Mouse (Mus musculus): Measurements from ENCODE around the gene Hsbp1.
"Not testable (repeated sequence)": the region's sequence is repeated elsewhere in the genome, so short reads cannot be mapped to it uniquely, and the experiment has no call there.

The Hsbp1 gene

DNA sequence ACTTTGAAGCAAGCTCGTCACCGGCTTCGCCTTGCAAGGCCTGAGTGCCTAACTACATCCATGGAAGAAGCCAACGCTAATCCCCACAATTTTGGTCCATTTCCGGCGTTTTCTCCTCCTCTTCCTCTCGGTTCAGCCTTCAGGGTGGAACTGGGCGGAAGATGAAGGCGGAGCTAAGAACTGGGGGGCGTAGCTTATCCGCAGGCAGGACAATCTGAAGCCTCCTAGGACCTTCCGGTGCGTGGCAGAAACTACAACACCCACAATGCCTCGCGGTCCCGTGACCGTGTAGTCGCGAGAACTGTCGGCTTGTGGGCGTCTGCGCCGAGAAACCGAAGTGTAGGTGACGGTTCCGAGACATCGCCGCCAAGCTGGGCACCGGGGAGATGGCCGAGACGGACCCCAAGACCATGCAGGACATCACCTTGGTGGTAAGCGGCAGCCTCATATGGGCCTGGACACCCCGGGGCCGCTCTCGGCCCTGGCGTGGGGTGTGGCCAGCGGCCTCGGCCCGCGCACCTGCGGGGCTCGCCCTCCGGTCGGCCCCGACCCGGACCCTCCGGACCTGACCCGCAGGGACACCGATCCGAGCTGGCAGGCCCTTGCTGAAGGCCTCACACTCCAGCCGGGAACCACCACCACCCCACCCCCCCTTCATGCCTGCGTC, at the start of gene Hsbp1:
Hsbp1 (plus strand) TSS at position 299 of the 667 bp plus-strand sequence.
- DNase-seq (ENCODE audit: low spot score in 2 of 2) = peak; percentile 90 to 97

DNA sequence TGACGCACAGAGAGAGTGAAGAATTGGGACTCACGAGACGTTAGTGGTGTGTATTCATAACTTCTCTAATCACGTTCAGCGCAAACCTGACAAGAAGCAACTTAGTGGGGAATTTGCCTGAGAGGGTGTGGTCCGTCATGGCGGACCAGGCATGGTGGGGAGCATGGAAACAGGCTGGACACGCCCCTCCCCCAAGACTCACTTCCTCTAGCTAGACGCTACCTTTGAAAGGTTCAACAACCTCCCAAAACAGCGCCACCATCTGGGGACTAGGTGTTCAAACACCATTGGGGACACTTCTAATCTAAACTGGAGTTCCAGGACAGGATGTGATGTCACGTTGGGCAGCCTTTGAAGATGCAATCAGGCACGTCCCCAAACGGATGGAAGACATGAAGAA, 48.8 kb upstream of the Hsbp1 start:
- DNase-seq (ENCODE audit: low spot score in 2 of 2) = no peak

DNA sequence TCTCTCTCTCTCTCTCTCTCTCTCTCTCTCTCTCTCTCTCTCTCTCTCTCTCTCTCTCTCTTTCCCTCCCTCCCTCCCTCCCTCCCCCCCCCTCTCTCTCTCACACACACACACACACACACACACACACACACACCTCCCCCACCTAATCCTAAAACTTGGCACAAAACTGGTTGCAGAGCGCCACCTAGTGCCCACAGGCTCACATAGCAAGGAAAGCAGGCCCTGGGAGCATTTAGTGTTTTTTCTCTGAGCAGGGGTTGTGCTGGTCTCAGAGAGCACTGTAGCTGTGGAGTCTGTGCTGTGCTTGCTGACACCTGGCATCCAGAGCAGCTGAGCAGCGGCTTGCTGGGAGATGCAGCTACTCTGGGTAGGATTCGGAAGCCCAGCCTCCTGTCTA, 46.5 kb upstream of the Hsbp1 start:
- peak in 1 of 2 experiments; percentile 5 for DNase-seq (ENCODE audit: low spot score in 2 of 2)

DNA sequence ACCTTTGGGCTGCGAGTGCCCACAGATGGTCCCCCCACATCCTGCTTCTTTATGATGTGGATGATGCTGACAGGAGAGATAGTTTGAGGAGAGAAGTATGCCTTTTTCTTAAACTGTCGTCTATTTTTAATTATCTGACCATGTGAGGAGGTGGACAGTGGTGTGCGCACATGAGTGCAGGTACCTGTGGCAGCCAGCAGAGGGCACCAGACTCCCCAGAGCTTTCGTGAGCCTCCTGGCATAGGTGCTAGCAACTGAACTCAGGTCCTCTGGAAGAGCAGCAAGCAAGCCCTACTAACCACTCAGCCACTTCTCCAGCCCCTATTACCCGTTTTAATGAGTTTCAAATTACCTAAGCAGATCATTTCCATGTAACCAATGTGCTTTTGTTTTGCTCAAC, 44.0 kb upstream of the Hsbp1 start:
- DNase-seq (ENCODE audit: low spot score in 2 of 2) = no peak

DNA sequence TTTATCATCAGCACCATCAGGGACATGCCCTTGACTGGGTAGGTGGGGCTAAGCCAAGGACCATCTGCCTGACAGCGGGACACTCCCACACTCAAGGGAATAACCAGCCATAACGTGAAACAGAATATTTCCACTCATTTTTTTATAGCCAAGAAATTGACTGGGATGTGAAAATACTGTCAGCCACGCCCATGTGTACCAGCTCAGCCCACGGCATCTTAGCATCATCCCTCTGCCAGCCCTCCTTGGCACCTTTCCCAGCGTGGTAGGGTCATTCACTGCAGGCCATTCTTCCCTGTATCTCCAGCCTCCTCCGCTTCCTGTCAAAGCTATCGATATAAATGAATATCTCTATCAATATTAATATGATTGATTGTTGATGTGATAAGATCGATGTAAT, 40.1 kb upstream of the Hsbp1 start:
- no peak for DNase-seq (ENCODE audit: low spot score in 2 of 2)

DNA sequence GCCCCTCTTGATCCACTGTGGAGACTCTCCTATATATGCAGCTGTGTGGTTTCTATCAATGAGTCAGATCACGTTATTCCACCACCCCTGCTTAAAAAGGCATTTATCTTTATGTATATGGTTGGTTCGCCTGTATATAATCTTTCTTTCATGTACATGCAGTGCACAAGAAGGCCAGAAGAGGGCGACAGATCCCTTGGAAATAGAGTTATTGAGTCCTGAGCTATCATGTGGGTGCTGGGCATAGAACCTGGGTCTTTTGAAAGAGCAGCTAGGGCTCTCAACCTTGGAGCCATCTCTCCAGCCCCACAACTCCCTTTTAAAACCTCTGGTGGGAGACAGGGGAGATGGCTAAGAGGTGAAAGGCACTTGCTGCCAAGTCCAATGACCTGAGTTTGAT, 32.9 kb upstream of the Hsbp1 start:
- DNase-seq (ENCODE audit: low spot score in 2 of 2) = peak in 1 of 2 experiments; percentile 5

DNA sequence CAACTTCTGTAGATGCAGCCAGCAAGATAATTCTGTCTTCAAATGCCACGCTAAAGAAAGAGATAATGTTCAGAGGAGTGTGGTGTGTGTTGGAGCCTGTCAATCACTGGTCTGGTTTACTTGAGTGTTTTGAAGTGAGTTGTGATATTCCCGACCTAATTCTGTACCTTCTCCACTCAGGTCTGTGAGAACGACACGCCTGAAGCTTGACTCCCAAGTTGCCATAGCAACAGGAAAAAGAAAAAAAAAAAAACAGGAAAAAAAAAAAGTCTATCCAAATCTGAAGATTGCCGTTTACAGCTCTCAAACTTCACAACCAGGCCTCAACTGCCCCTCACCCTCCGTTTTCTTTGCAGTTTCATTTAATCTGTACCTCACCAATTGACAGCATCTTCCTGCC, 21.1 kb upstream of the Hsbp1 start:
- no peak for DNase-seq (ENCODE audit: low spot score in 2 of 2)

DNA sequence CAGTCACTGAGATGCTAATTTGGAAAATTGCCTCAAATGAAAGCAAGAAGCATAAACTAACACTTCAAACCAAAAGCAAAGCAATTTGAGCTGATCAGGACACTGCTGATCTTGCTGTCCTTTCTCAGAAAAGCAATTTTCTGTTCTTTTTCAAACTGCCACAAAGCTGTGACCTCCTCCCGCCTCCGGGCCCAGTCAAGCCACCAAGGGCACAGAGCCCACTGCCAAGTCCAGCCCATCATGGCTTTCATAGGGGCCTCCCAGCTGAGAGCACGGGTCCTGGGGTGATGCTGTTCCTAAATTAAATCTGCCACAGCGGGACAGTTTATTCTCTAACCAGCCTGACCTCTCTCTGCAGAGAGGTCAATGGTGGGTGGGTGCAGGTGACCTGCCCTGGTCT, 4.7 kb upstream of the Hsbp1 start:
- DNase-seq (ENCODE audit: low spot score in 2 of 2) = no peak

DNA sequence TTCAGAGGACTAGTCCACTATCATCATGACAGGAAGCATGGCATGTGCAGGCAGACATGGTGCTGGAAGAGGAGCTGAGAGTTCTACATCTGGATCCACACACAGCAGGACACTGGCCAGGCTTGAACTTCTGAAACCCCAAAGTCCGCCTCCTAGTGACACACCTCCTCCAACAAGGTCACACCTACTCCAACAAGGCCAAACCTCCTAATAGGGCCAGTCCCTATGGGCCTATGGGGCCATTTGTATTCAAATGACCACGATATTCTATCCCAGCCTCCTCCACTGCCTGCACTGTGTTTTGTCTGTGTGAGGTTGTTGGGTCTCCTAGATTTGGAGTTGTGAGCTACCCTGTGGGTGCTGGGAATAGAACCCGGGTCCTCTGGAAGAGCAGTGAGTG, 682 bp upstream of the Hsbp1 start:
- DNase-seq (ENCODE audit: low spot score in 2 of 2) = no peak

DNA sequence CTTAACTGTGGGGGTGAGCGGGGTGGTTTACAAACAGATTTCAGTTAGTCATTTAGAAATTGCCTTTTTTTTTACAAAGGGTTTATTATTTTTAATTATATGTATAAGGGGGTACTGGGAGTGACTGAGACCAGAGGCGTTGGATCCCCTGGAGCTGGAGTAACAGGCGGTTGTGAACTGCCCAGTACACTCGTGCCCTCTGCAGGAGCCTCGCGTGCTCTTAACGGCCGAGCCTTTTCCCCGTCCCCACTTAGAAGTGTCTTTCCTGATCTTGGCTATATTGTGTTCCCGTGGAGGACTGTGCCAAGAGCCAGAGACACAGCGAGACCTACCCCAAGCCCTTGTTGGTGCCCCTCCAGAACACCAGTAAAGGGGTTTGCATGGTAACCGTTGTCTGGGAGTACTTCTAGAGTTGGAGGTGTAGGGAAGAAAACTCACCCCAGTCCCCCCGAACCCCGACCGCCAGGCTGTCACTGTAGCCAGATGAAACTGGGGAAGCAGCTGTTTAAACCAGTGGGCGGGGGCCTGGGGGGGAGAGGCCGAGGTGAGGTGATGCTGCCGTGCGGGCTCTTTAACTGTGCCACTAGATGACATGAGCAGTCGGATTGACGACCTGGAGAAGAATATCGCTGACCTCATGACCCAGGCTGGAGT, 868 bp downstream of the Hsbp1 start:
- no peak for DNase-seq (ENCODE audit: low spot score in 2 of 2)

DNA sequence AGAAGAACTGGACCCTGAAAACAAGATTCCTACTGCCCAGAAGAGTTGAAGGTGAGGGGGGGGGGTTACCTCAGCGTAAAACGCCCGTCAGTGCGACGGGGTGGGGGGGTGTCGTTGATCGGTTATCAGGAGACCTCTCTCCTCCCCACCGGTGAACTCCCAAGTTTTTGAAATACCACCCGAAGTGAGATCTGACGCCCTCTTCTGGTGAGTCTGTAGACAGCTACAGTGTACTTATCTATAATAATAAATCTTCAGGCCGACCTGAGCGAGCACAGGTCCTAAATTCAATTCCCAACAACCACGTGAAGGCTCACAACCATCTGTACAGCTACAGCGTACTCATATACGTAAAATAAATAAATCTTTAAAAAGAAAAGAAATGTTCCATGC, 1.4 kb downstream of the Hsbp1 start:
- no peak for DNase-seq (ENCODE audit: low spot score in 2 of 2)

DNA sequence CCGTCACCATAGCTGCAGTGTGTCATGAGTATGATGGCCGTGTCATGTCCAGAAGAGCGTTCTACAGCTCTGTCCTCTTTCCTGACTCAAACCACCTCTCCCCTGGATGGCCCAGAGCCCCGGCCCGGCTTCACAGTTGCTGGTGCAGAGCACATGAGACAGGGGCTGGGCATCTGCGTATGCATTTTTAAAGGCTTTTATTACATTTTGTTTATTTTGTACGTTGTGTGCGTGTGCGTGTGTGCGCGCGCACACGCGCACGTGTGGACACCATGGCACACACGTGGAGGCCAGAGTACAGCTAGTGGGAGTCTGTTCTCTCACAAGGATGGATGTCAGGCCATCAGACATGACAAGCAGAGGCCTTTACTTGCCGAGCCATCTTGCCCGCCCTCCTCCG, 7.4 kb downstream of the Hsbp1 start:
- no peak for DNase-seq (ENCODE audit: low spot score in 2 of 2)

DNA sequence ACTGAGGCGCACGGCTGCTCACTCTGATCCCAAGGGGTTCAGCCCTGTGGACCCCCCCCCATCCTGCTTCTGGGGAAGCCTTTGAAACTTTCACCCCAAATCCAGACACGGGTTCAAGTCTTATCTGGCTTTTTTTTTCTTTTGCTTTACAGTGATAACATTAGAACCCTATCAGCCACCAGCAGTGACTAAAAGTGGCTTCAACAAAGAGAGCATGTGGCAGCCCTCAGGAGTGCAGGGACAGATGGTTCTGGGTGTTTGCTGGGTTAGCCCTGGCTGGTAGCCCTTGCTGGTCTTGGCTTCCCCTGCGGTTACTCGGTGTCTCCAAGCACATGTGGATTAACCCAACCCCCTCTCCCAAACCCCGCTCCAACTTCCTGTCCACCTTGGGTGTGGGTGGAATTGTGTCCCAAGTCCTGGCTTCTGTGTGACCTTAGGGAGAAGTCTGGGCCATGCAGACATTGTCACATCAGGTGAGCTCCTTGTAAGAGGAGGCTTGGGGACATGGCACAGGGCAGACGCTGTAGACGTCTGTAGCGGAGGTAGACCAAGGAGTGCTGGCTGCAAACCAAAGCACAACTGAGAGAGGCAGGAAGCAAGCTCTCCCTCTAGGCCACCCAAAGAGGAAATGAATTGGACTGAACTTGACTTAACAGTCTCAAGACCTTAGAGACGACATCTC, 8.8 kb downstream of the Hsbp1 start:
- DNase-seq (ENCODE audit: low spot score in 2 of 2) = no peak

DNA sequence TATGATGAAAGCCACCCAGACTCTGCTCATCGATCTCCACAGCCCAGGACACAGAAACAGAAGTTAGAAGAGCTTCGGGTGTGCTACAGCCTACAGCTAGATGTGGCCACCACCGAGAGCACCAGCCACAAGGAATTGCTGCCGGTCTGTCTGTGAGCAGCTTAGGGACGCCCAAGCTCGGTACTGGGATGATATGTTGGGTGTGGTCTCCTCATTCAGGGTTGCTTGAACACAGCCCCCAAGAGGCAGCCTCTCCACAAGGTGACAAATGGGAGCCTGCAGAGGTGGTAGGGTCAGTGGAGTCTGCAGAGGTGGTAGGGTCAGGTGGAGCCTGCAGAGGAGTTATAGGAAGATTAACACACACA, 9.4 kb downstream of the Hsbp1 start:
- DNase-seq (ENCODE audit: low spot score in 2 of 2) = no peak

DNA sequence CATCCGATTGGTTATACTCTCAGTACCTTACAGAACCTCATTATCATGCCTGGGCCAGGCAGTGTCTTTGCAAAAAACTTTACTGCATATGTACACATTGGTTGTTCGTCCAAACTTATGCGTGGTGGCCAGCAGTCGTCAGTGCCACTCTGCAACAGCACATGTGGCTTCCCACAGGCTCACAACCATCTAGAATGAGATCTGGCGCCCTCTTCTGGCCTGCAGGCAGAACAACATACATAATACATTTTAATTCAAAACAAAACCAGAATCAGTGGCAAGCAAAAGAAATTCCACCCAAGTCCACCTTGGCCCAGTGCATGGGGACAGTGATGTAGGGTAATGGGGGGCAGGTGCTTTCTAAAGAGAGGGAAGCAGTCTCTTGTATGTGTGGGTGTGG, 12.3 kb downstream of the Hsbp1 start:
- not testable (repeated sequence) for DNase-seq (ENCODE audit: low spot score in 2 of 2)

DNA sequence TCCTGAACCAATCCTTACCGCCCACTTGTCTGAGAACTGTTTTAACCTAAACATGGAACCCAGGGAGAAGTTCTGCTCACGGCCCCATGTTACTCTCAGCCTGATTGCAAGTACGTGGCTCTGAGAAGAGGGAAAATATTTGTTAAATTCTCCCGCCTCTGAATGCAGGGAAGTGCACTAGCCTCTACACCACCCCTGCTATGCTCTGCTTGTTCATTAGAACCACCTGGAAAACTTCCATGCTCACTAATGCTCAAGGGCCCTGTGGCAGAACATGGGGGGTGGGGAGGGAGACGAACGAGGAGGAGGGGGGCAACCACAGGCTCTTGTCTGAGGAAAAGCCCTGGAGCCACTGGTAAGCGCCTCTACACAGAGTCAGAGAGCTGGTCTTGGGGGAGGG, 13.9 kb downstream of the Hsbp1 start:
- DNase-seq (ENCODE audit: low spot score in 2 of 2) = no peak

DNA sequence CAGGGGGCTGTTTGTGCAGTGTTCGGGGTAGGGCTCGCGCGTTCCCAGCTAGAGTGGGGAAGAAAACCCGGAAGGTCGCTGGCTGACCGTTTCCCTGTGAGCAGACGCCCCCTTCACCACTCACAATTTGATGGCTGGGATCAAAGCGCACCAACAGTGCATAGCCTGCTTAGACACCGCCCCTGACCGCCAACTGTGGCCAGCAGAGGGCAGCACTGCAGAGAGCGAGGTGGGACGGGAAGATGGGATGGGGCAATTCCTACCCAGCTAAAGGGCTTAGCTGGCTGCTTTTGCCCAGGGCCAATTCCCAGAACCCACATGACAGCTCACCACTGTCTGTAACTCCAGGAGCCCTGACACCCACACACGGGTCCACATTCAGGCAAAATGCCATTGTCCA, 14.5 kb downstream of the Hsbp1 start:
- DNase-seq (ENCODE audit: low spot score in 2 of 2) = peak; percentile 19 to 55

DNA sequence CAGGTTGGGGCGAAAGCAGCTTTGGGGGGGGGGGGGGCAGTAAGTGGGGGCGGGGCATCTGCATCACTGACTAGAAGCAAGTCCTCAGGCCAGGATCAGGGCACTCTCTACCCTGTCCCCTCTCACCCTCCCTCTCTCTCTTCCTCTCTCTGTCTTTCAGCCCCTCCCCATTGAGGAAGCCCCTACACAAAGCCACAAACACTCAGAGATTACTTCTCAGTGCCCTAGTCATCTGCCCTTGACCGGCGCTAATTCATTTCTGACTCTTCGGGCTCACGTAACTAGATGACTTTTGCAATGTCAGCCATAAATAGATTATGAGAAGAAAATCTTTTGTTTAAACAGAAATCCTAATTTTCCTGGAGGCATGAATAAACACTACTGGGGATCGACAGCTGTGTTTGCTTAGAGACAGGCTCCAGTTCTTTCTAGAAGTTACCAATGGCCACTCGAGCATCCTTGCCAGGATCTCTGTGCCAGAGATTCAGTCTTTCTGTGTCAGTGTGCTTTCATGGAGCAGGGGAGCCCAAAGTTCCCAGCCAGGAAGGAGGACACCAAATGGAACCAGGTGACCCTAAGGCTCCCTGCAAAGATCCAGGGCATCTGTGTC, 16.5 kb downstream of the Hsbp1 start:
- DNase-seq (ENCODE audit: low spot score in 2 of 2) = no peak

DNA sequence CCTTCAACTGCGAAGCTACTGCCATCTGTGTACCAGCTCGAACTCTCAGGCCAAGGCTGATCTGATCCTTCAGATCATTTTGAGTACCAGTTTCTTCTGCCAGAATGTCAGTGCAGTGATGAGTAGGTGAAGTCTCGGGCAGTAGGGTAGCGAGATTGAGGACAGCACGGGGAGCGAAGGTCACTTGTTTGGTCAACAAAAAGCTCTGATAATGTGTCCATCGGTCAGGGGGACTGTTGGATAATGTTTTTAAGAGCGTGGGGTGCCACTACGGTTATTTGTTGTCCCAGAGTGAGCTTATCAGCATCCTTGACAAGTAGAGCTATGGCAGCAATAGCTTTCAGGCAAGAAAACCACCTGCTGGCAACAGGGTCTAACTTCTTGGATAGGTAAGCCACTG, 30.4 kb downstream of the Hsbp1 start:
- DNase-seq (ENCODE audit: low spot score in 2 of 2) = not testable (repeated sequence)

DNA sequence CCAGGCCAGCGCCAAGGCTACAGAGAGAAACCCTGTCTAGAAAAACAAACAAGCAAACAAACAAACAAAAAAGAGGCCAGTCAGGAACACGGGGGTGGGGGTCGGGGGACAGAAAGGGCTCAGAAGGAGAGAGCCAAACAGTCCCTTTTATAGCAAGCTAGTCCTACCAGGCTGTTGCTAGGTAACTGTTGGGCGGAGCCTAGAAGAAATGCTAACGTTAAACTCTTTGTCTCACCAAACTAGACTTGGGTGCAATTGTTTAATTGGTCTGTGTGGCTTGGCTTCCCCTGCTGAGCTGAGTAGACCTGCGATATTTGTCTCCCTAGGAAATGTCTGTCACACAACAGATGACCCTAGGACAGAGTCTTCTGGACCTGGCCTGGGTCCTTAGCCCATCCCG, 34.2 kb downstream of the Hsbp1 start:
- DNase-seq (ENCODE audit: low spot score in 2 of 2) = no peak

DNA sequence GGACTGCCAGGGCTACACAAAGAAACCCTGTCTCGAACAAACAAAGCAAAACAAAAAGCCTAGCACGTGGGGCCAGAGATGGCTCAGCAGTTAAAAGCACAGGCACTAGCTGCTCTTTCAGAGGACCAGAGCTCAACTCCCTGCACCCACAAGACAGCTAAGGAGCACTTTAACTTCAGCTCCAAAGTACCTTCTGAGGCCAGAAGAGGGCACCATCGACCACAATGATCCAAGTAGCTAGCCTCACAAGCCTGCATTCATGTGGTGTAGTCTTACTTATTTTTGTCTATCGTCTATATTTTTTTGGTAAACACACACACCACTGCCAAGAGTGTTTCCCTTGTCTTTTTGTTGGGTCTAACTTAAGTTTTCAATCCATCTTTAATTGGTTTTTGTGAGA, 36.3 kb downstream of the Hsbp1 start:
- DNase-seq (ENCODE audit: low spot score in 2 of 2) = peak in 1 of 2 experiments; percentile 13

DNA sequence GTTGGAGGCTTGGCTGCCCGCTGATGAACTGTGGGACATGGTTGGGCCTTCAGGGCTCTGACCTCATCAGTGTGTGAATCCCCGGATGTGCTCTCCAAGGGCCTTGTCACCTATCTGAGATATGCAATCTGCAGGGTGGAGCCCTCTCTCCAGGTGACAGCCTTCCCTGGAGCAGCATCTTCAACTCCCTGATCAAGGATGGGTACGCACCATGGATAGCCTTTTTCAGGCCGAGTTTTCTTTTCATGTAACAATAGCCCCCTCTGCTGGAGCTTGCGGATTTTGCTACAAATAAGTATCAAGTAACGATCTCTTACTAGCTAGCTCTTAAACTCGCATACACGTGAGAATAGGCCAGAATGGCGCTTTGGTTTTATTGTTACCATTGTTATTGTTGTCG, 40.2 kb downstream of the Hsbp1 start:
- DNase-seq (ENCODE audit: low spot score in 2 of 2) = peak in 1 of 2 experiments; percentile 19

DNA sequence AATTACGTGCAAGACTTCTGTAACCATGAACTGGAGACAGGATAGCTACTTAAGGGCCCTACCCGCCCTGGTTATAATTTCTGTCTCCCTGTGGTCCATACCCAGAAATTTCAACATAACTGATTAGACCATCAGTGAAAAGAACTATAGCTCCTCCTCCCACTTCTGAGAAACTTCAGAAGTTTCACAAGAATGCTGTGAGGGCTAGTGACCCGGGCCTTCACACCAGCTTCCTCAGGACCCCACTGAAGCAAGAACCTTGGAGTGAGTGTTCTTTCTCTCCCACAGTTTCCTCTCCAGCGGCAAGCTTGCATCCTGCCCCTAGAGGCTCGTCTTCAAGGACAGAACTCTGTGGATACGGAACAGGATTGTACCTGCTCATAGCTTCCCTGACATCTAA, 41.6 kb downstream of the Hsbp1 start:
- no peak for DNase-seq (ENCODE audit: low spot score in 2 of 2)

All from spleen, postnatal 14 days (tissue).